Mouse (Mus musculus) central nervous system, embryonic 11.5 days (tissue): ENCODE measurements around the gene Gm9049. TPM values are rescaled to one million over a fixed set of nuclear protein-coding genes. Genes with fewer than 3 reads are reported as not detected.

ENCODE experiments used
- polyA plus RNA-seq: library from polyadenylated mRNA; depleted of rRNA; stranded (reverse); fragments of >200 nt; gene quantifications from 2 replicates; pipeline ENCODE4 v1.2.3, GENCODE M21; 2012; rRNA removed

Gene Gm9049
- polyA plus RNA-seq: 0.06 TPM in 1 of 2 replicates, not detected in the other

DNA sequence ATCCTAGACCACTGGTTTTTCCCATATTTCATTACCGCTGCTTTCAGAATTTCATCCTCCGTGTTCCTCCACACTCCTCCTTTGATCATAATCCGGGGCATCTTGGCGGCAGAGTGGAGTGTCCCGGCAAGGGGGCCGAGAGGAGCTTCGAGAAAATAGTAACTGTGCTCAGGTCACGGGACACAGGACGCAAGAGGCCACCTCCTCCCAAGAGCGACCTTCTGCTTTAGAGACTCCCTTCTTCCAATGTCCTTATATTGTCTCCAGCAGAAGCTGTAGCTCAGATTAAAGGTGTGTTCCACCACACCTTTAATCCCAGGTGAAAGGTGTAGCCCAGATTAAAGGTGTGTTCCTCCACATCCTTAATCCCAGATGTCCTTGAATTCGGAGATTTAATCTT is at the start of gene Gm9049:
TSS of gene Gm9049 (minus strand) at position 101 of the 400 bp plus-strand sequence.

DNA sequence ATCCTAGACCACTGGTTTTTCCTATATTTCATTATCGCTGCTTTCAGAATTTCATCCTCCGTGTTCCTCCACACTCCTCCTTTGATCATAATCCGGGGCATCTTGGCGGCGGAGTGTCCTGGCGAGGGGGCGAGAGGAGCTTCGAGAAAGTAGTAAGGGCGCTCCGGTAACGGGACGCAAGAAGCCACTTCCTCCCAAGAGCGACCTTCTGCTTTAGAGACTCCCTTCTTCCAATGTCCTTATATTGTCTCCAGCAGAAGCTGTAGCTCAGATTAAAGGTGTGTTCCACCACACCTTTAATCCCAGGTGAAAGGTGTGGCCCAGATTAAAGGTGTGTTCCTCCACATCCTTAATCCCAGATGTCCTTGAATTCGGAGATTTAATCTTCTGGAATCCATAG is 5.3 kb downstream of the Gm9049 start, which contains the start of gene Gm9048:
TSS of gene Gm9048 (minus strand) at position 101 of the 400 bp plus-strand sequence.

DNA sequence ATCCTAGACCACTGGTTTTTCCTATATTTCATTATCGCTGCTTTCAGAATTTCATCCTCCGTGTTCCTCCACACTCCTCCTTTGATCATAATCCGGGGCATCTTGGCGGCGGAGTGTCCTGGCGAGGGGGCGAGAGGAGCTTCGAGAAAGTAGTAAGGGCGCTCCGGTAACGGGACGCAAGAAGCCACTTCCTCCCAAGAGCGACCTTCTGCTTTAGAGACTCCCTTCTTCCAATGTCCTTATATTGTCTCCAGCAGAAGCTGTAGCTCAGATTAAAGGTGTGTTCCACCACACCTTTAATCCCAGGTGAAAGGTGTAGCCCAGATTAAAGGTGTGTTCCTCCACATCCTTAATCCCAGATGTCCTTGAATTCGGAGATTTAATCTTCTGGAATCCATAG is 10.8 kb downstream of the Gm9049 start, which contains the start of gene Gm9046:
TSS of gene Gm9046 (minus strand) at position 101 of the 400 bp plus-strand sequence.

DNA sequence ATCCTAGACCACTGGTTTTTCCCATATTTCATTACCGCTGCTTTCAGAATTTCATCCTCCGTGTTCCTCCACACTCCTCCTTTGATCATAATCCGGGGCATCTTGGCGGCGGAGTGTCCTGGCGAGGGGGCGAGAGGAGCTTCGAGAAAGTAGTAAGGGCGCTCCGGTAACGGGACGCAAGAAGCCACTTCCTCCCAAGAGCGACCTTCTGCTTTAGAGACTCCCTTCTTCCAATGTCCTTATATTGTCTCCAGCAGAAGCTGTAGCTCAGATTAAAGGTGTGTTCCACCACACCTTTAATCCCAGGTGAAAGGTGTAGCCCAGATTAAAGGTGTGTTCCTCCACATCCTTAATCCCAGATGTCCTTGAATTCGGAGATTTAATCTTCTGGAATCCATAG is 16.2 kb downstream of the Gm9049 start, which contains the start of gene Gm9045:
TSS of gene Gm9045 (minus strand) at position 101 of the 400 bp plus-strand sequence.

DNA sequence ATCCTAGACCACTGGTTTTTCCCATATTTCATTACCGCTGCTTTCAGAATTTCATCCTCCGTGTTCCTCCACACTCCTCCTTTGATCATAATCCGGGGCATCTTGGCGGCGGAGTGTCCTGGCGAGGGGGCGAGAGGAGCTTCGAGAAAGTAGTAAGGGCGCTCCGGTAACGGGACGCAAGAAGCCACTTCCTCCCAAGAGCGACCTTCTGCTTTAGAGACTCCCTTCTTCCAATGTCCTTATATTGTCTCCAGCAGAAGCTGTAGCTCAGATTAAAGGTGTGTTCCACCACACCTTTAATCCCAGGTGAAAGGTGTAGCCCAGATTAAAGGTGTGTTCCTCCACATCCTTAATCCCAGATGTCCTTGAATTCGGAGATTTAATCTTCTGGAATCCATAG is 21.6 kb downstream of the Gm9049 start, which contains the start of gene Gm9044:
TSS of gene Gm9044 (minus strand) at position 101 of the 400 bp plus-strand sequence.

DNA sequence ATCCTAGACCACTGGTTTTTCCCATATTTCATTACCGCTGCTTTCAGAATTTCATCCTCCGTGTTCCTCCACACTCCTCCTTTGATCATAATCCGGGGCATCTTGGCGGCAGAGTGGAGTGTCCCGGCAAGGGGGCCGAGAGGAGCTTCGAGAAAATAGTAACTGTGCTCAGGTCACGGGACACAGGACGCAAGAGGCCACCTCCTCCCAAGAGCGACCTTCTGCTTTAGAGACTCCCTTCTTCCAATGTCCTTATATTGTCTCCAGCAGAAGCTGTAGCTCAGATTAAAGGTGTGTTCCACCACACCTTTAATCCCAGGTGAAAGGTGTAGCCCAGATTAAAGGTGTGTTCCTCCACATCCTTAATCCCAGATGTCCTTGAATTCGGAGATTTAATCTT is 27.0 kb downstream of the Gm9049 start, which contains the start of gene Gm9040:
TSS of gene Gm9040 (minus strand) at position 101 of the 400 bp plus-strand sequence.

Other genes starting within 250 kb of the Gm9049 start
- gene Mdm1, start 212.3 kb downstream of the Gm9049 start, polyA plus RNA-seq: 63.5 and 96.5 TPM in 2 replicates
- 0.21 and 0.30 TPM in 2 replicates for gene Il22, start 149.2 kb downstream of the Gm9049 start, polyA plus RNA-seq
- 0.06 TPM in 1 of 2 replicates, not detected in the other for gene Gm32717, start 113.3 kb downstream of the Gm9049 start, polyA plus RNA-seq
- gene Gm32802, start 95.4 kb downstream of the Gm9049 start, polyA plus RNA-seq: 0.06 TPM in 1 of 2 replicates, not detected in the other
- not detected in 2 replicates for gene Iltifb, start 59.1 kb downstream of the Gm9049 start, polyA plus RNA-seq
- not detected in 2 replicates for gene Gm9040, start 27.1 kb downstream of the Gm9049 start, polyA plus RNA-seq
- gene Gm9044, start 21.7 kb downstream of the Gm9049 start, polyA plus RNA-seq: not detected in 2 replicates
- gene Gm9045, start 16.3 kb downstream of the Gm9049 start, polyA plus RNA-seq: 0.06 TPM in 1 of 2 replicates, not detected in the other
- gene Gm9046, start 10.8 kb downstream of the Gm9049 start, polyA plus RNA-seq: not detected in 2 replicates
- gene Gm9048, start 5.4 kb downstream of the Gm9049 start, polyA plus RNA-seq: not detected in 2 replicates
- gene Ifng, start 86.9 kb upstream of the Gm9049 start, polyA plus RNA-seq: not detected in 2 replicates